Mouse (Mus musculus): ENCODE data around the gene Atp8a1. TPM values are rescaled to one million over a fixed set of nuclear protein-coding genes. Genes with fewer than 3 reads are reported as not detected.
A peak's percentile ranks its signal among the peaks of the same experiment; 100 is the strongest.

Atp8a1 gene
- 100 to 1,000 TPM; 158 to 162 TPM for total RNA-seq (2021)
- long read RNA-seq, experiment 1, full-length matches to known transcripts = 18 of 41 reads
- long read RNA-seq, experiment 1, partial matches to known transcripts = 10 of 41 reads
- long read RNA-seq, experiment 1, other reads (novel, unspliced or antisense) = 13 of 41 reads
- long read RNA-seq, experiment 2, full-length matches to known transcripts = 17 of 34 reads
- long read RNA-seq, experiment 2, partial matches to known transcripts = 7 of 34 reads
- long read RNA-seq, experiment 2, other reads (novel, unspliced or antisense) = 10 of 34 reads

- intact Hi-C loops (cut with DNase I) = loop anchor here (2.0 to 10.0 kb wide), 5 partner anchors 45 to 267 kb away; no protein-coding TSS in a partner anchor
- peak; percentile 98 for DNase-seq (ENCODE audit: low spot score in 2 of 2)
Measured at GRCm38 (mm10) chr5:67847253-67848165, at the start of gene Atp8a1. Atp8a1 (minus strand) TSS chr5:67847434.

GRCm38 (mm10) chr5:67884422-67885210 is 37.4 kb upstream of the Atp8a1 start:
- intact Hi-C loops (cut with DNase I) = no loop called here
- DNase-seq (ENCODE audit: low spot score in 2 of 2) = no peak

GRCm38 (mm10) chr5:67883564-67884171 is 36.4 kb upstream of the Atp8a1 start:
- DNase-seq (ENCODE audit: low spot score in 2 of 2) = no peak
- intact Hi-C loops (cut with DNase I) = no loop called here

- no peak for DNase-seq (ENCODE audit: low spot score in 2 of 2)
- intact Hi-C loops (cut with DNase I) = no loop called here
Measured at GRCm38 (mm10) chr5:67871414-67871813, 24.2 kb upstream of the Atp8a1 start.

- intact Hi-C loops (cut with DNase I) = no loop called here
Measured at GRCm38 (mm10) chr5:67866221-67866620, 19.0 kb upstream of the Atp8a1 start.

GRCm38 (mm10) chr5:67865670-67866069 is 18.4 kb upstream of the Atp8a1 start:
- intact Hi-C loops (cut with DNase I) = no loop called here
- DNase-seq (ENCODE audit: low spot score in 2 of 2) = no peak

More at GRCm38 (mm10) chr5:67866221-67866620, 19.0 kb upstream of the Atp8a1 start:
- DNase-seq (ENCODE audit: low spot score in 2 of 2) = no peak

- intact Hi-C loops (cut with DNase I) = no loop called here
- no peak for DNase-seq (ENCODE audit: low spot score in 2 of 2)
Measured at GRCm38 (mm10) chr5:67864508-67865060, 17.4 kb upstream of the Atp8a1 start.

GRCm38 (mm10) chr5:67863950-67864391 is 16.7 kb upstream of the Atp8a1 start:
- no peak for DNase-seq (ENCODE audit: low spot score in 2 of 2)
- intact Hi-C loops (cut with DNase I) = no loop called here

GRCm38 (mm10) chr5:67854963-67855606 is 7.9 kb upstream of the Atp8a1 start:
- DNase-seq (ENCODE audit: low spot score in 2 of 2) = no peak
- intact Hi-C loops (cut with DNase I) = no loop called here

- intact Hi-C loops (cut with DNase I) = no loop called here
- DNase-seq (ENCODE audit: low spot score in 2 of 2) = no peak
Measured at GRCm38 (mm10) chr5:67852860-67853259, 5.6 kb upstream of the Atp8a1 start.

GRCm38 (mm10) chr5:67849411-67849810 is 2.2 kb upstream of the Atp8a1 start:
- intact Hi-C loops (cut with DNase I) = loop anchor here (5.0 to 10.0 kb wide), 4 partner anchors 47 to 265 kb away; no protein-coding TSS in a partner anchor
- no peak for DNase-seq (ENCODE audit: low spot score in 2 of 2)

GRCm38 (mm10) chr5:67848511-67849014 is 1.3 kb upstream of the Atp8a1 start:
- intact Hi-C loops (cut with DNase I) = loop anchor here (5.0 to 10.0 kb wide), 4 partner anchors 46 to 266 kb away; no protein-coding TSS in a partner anchor
- DNase-seq (ENCODE audit: low spot score in 2 of 2) = no peak

- intact Hi-C loops (cut with DNase I) = loop anchor here (2.0 to 10.0 kb wide), 5 partner anchors 44 to 268 kb away; no protein-coding TSS in a partner anchor
- DNase-seq (ENCODE audit: low spot score in 2 of 2) = peak; percentile 41 to 54
Measured at GRCm38 (mm10) chr5:67846361-67847224, 641 bp downstream of the Atp8a1 start.

- intact Hi-C loops (cut with DNase I) = loop anchor here (5.0 to 10.0 kb wide), 4 partner anchors 43 to 270 kb away; no protein-coding TSS in a partner anchor
- DNase-seq (ENCODE audit: low spot score in 2 of 2) = no peak
Measured at GRCm38 (mm10) chr5:67845190-67845691, 2.0 kb downstream of the Atp8a1 start.

GRCm38 (mm10) chr5:67844070-67844469 is 3.2 kb downstream of the Atp8a1 start:
- intact Hi-C loops (cut with DNase I) = loop anchor here (10.0 kb wide), 1 partner anchor 271 kb away; no protein-coding TSS in a partner anchor
- no peak for DNase-seq (ENCODE audit: low spot score in 2 of 2)

GRCm38 (mm10) chr5:67842306-67842705 is 4.9 kb downstream of the Atp8a1 start:
- intact Hi-C loops (cut with DNase I) = loop anchor here (10.0 kb wide), 1 partner anchor 272 kb away; no protein-coding TSS in a partner anchor
- peak in 1 of 2 experiments; percentile 34 for DNase-seq (ENCODE audit: low spot score in 2 of 2)

GRCm38 (mm10) chr5:67833841-67834240 is 13.4 kb downstream of the Atp8a1 start:
- intact Hi-C loops (cut with DNase I) = no loop called here
- DNase-seq (ENCODE audit: low spot score in 2 of 2) = no peak
